Mouse (Mus musculus) left cerebral cortex, adult 2 months (tissue): ENCODE data around the gene Fndc3b. TPM values are rescaled to one million over a fixed set of nuclear protein-coding genes. Genes with fewer than 3 reads are reported as not detected.

ENCODE experiments used
- DNase-seq, 2 experiments: peaks; one replicate each; pipeline ENCODE4 v3.0.0; 2021 to 2022; ENCODE audit warnings: low spot score in 2 of 2, mixed read lengths in 1 of 2; ENCODE audit errors: extremely low spot score in 1 of 2
- H3K27ac ChIP-seq: fragments of 200-600 bp; 2 replicates; pipeline ENCODE4 v1.8.1; 2022
- H3K4me3 ChIP-seq: fragments of 200-600 bp; 2 replicates; pipeline ENCODE4 v1.8.1; 2022
- CTCF ChIP-seq: fragments of 200-600 bp; IDR thresholded peaks from 2 replicates; pipeline ENCODE4 v1.8.1; 2022; ENCODE audit warnings: antibody characterized with exemption, mild to moderate bottlenecking, moderate library complexity
- intact Hi-C: fragments of 180-260 bp; cut with DNase I; formaldehyde crosslinking; loops from one replicate; pipeline ENCODE4 v1.15.1; 2025
- total RNA-seq, 2 experiments: library from RNA; stranded (reverse); gene quantifications; 2 replicates each; pipeline ENCODE4 v1.2.3; 2021

Fndc3b gene
- total RNA-seq, 2 experiments from 2014 or later = 25.1 to 27.7 TPM

GRCm38 (mm10) chr3:27577349-27578025, 133.6 kb downstream of the Fndc3b start:
- Histone ChIP-seq H3K27ac (no peak overlapping the region), H3K4me3 (no peak overlapping the region)
- TF ChIP-seq CTCF = no peak
- no peak for DNase-seq
- intact Hi-C loops = loop anchor here (10.0 kb wide), 1 partner anchor 287 kb away; no protein-coding TSS in a partner anchor

GRCm38 (mm10) chr3:27574241-27574640, 136.9 kb downstream of the Fndc3b start:
- Histone ChIP-seq H3K4me3 (no peak overlapping the region), H3K27ac (no peak overlapping the region)
- no peak for DNase-seq
- intact Hi-C loops = loop anchor here (10.0 kb wide), 1 partner anchor 291 kb away; no protein-coding TSS in a partner anchor
- TF ChIP-seq CTCF = no peak

GRCm38 (mm10) chr3:27573458-27573857, 137.6 kb downstream of the Fndc3b start:
- no peak overlapping the region for H3K4me3 ChIP-seq
- no peak for DNase-seq
- intact Hi-C loops = loop anchor here (2.0 to 10.0 kb wide), 2 partner anchors 137 to 291 kb away; partner anchors contain the start of gene Fndc3b
- no peak for TF ChIP-seq CTCF
- H3K27ac ChIP-seq = no peak overlapping the region

GRCm38 (mm10) chr3:27572305-27572704, 138.8 kb downstream of the Fndc3b start:
- no peak for DNase-seq
- H3K4me3 ChIP-seq = no peak overlapping the region
- intact Hi-C loops = loop anchor here (2.0 to 10.0 kb wide), 2 partner anchors 138 to 292 kb away; partner anchors contain the start of gene Fndc3b
- TF ChIP-seq CTCF = peak; percentile 46
- H3K27ac ChIP-seq = no peak overlapping the region

- H3K4me3 ChIP-seq = no peak overlapping the region
Observed at GRCm38 (mm10) chr3:27565314-27565713, 145.8 kb downstream of the Fndc3b start.

GRCm38 (mm10) chr3:27563047-27563624, 148.0 kb downstream of the Fndc3b start:
- Histone ChIP-seq H3K27ac (no peak overlapping the region), H3K4me3 (no peak overlapping the region)
- TF ChIP-seq CTCF = no peak
- DNase-seq = no peak
- intact Hi-C loops = loop anchor here (5.0 kb wide), 1 partner anchor 129 kb away; no protein-coding TSS in a partner anchor

More at GRCm38 (mm10) chr3:27565314-27565713, 145.8 kb downstream of the Fndc3b start:
- no peak for TF ChIP-seq CTCF
- no peak overlapping the region for H3K27ac ChIP-seq
- no peak for DNase-seq
- intact Hi-C loops = no loop called here

- intact Hi-C loops = loop anchor here (5.0 kb wide), 1 partner anchor 130 kb away; no protein-coding TSS in a partner anchor
- Histone ChIP-seq H3K4me3 (no peak overlapping the region), H3K27ac (no peak overlapping the region)
- TF ChIP-seq CTCF = no peak
- DNase-seq = no peak
Observed at GRCm38 (mm10) chr3:27562476-27562875, 148.6 kb downstream of the Fndc3b start.

- no peak for DNase-seq
- no peak for TF ChIP-seq CTCF
- H3K4me3 ChIP-seq = no peak overlapping the region
- intact Hi-C loops = loop anchor here (5.0 kb wide), 1 partner anchor 130 kb away; no protein-coding TSS in a partner anchor
- H3K27ac ChIP-seq = no peak overlapping the region
Observed at GRCm38 (mm10) chr3:27561921-27562320, 149.2 kb downstream of the Fndc3b start.

- intact Hi-C loops = loop anchor here (10.0 kb wide), 1 partner anchor 545 kb away; no protein-coding TSS in a partner anchor
- H3K27ac ChIP-seq = no peak overlapping the region
- DNase-seq = no peak
- no peak for TF ChIP-seq CTCF
- H3K4me3 ChIP-seq = no peak overlapping the region
Observed at GRCm38 (mm10) chr3:27559316-27559715, 151.8 kb downstream of the Fndc3b start.

GRCm38 (mm10) chr3:27557100-27558004, 153.8 kb downstream of the Fndc3b start:
- H3K27ac ChIP-seq = no peak overlapping the region
- TF ChIP-seq CTCF = no peak
- no peak overlapping the region for H3K4me3 ChIP-seq
- DNase-seq = no peak
- intact Hi-C loops = loop anchor here (10.0 kb wide), 1 partner anchor 547 kb away; no protein-coding TSS in a partner anchor

GRCm38 (mm10) chr3:27555401-27555940, 155.6 kb downstream of the Fndc3b start:
- Histone ChIP-seq H3K4me3 (no peak overlapping the region), H3K27ac (no peak overlapping the region)
- no peak for DNase-seq
- no peak for TF ChIP-seq CTCF
- intact Hi-C loops = loop anchor here (10.0 kb wide), 1 partner anchor 549 kb away; no protein-coding TSS in a partner anchor
